Mouse (Mus musculus): ENCODE measurements at regions not wholly inside any gene's neighbourhood (a gene's known extent, or its start where the extent isn't known, plus 50 kb on each side); places are given as distances from the start of the nearest gene placed in this dataset.

DNA sequence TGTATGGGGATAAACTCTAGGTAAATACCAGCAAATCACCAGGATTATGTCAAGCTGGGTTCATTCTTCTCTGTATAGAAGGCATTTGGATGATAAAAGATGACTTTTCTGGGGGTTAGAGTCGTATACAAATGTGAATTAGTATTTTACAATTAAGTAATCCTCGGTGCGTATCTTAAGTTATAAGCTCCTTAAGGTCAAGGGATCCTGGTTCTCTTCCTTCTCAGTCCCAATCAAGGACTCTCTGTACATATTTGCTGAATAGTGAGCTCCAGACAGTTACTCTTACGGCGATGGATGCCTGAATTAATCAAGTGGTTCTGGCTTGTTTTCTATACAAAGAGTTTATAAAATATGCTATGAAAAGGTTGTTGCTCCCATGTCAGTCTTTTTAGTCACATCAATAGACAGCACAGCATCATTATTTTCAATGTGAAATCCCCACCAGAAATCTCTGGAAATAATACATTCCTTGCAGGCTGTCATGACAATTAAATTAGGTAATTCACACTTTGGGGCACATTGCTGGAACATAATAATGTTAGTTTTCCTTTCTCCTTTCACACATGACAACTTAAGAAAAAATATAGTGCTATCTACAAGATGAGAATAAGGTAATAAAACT is 64.0 kb upstream of the Cwc22 start:
- no peak for DNase-seq

DNA sequence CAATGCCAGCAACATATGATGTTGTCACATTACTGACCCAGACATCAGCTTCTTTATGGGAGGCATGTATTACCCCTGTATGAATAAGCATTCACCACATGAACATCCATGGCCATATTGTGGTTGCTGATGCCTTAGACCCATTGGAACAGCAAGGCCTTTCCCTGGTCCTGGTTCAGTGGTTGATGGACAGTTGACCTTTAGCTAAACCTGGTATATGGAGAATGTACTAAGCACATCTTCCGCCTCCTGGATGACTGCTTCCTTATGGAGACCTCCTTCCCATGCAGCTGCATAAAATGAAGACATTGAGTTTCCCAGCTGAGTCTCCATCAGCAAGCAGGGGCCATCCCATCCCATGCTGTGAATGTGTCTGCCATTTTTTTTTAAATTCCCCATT is 61.9 kb upstream of the Cwc22 start:
- no peak for DNase-seq

DNA sequence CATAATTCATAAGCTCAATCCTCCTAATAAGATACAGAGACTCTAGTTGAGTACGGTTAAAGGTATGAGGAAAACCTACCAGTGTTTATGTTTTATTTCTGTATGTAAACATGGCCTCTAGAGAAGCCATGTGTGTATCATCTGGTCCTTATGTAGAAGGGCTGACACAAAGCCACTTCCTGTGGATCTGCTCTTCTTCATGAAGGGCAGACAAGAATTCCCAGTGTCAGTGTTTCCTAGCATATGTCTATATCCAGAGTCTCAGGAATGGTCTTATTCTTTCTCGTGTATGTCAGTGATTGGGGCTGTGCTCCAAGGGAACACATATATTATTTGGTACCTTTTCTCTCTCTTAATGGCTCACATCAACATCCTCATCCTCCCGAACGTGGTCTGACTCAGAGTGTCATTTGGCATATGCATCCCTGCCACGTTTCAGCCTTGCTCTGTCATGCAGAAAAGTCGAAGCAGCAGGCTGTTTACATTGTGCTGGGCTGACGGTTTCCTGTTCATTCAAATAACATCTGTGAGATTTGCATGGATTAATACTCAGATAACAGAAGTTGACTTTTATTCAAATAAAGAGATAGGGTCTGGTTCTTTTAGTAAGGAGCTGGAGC is 59.3 kb upstream of the Cwc22 start:
- DNase-seq = no peak

DNA sequence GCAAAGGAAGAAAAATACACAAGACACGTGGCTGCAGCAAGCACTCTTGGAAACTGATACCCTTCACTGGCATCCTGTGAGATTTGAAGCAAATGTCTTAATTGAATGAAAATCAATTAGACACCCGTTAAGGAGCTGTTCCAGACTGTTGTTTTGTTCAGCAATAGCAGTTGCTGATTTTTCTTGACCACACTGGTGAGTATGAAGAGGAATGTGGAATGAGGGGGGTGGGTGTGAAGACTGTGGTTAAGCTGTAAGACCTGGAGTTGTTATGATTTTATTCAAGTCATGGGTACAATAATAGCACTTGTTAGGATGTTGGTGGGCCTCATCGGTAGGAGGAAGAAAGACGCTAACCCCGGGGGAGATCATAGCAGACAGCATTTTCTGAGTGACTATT is 58.3 kb upstream of the Cwc22 start:
- no peak for DNase-seq
